Mouse (Mus musculus): ENCODE measurements around the gene Fbxw28. TPM values are rescaled to one million over a fixed set of nuclear protein-coding genes. Genes with fewer than 3 reads are reported as not detected.
"Not testable (repeated sequence)": the region's sequence is repeated elsewhere in the genome, so short reads cannot be mapped to it uniquely, and the experiment has no call there.

Fbxw28 gene
- not detected in 2 replicates for polyA plus RNA-seq (2014; fragmentation: Nextera tagmentation; extraction: Ambion mirVana)

DNA sequence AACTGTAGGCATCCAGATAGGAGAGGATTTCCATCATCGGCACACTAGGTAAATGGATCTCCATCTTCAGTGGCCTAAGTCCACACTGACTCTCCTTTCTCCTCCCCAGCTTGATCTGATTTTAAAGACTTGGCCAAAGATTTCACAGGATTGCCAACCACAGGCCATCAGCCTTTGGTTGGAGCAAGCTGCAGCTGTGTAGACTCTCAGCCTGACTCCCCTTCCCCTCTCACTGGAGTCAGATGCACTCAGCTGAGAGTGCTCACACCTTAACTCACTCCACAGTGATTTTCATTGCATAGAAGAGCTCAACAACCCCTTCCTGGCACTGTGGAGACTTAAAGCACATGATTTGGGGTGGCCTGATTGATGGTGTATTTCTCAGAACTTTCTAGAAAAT lies at the start of gene Fbxw28:
Fbxw28 (minus strand) TSS at position 101 of the 400 bp plus-strand sequence.
- H3K4me1 ChIP-seq (ENCODE audit: control insufficient read depth, insufficient read depth, low read length); H3K4me3 ChIP-seq (ENCODE audit: low read depth, low read length); H3K27ac ChIP-seq (ENCODE audit: low read depth, low read length); H3K9me3 ChIP-seq (ENCODE audit: control insufficient read depth, low read length); ATAC-seq (ENCODE audit: low read depth); H3K4me2 ChIP-seq (ENCODE audit: low read depth, low read length); H3K27me3 ChIP-seq (ENCODE audit: control insufficient read depth, insufficient read depth, low read length); H3K9ac ChIP-seq (replicated peaks; ENCODE audit: low read depth, low read length); H3K36me3 ChIP-seq (ENCODE audit: control insufficient read depth, insufficient read depth, low read length): not testable (repeated sequence)
- WGBS, result no CpG with 5 or more reads among the region's 1 CpGs

DNA sequence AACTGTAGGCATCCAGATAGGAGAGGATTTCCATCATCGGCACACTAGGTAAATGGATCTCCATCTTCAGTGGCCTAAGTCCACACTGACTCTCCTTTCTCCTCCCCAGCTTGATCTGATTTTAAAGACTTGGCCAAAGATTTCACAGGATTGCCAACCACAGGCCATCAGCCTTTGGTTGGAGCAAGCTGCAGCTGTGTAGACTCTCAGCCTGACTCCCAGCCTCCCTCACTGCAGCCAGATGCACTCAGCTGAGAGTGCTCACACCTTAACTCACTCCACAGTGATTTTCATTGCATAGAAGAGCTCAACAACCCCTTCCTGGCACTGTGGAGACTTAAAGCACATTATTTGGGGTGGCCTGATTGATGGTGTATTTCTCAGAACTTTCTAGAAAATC lies 51.9 kb downstream of the Fbxw28 start, which contains the start of gene Fbxw14:
Fbxw14 (minus strand) TSS at position 101 of the 400 bp plus-strand sequence.
- H3K9me3 ChIP-seq (ENCODE audit: control insufficient read depth, low read length); H3K9ac ChIP-seq (replicated peaks; ENCODE audit: low read depth, low read length); ATAC-seq (ENCODE audit: low read depth); H3K27ac ChIP-seq (ENCODE audit: low read depth, low read length); H3K4me3 ChIP-seq (ENCODE audit: low read depth, low read length); H3K36me3 ChIP-seq (ENCODE audit: control insufficient read depth, insufficient read depth, low read length); H3K27me3 ChIP-seq (ENCODE audit: control insufficient read depth, insufficient read depth, low read length); H3K4me2 ChIP-seq (ENCODE audit: low read depth, low read length); H3K4me1 ChIP-seq (ENCODE audit: control insufficient read depth, insufficient read depth, low read length): not testable (repeated sequence)
- WGBS, result no CpG with 5 or more reads among the region's 1 CpGs

Other genes starting within 250 kb of the Fbxw28 start
- gene Plxnb1, start 244.3 kb downstream of the Fbxw28 start, polyA plus RNA-seq (2014; fragmentation: Nextera tagmentation; extraction: Ambion mirVana), result 13.9 and 14.9 TPM in 2 replicates
- not detected in 2 replicates for gene Fbxw21, start 177.6 kb downstream of the Fbxw28 start, polyA plus RNA-seq (2014; fragmentation: Nextera tagmentation; extraction: Ambion mirVana)
- gene Fbxw13, start 143.7 kb downstream of the Fbxw28 start, polyA plus RNA-seq (2014; fragmentation: Nextera tagmentation; extraction: Ambion mirVana), result not detected in 2 replicates
- gene Fbxw20, start 104.9 kb downstream of the Fbxw28 start, polyA plus RNA-seq (2014; fragmentation: Nextera tagmentation; extraction: Ambion mirVana), result not detected in 2 replicates
- not detected in 2 replicates for gene Fbxw14, start 52.0 kb downstream of the Fbxw28 start, polyA plus RNA-seq (2014; fragmentation: Nextera tagmentation; extraction: Ambion mirVana)
- not detected in 2 replicates for gene Fbxw22, start 64.6 kb upstream of the Fbxw28 start, polyA plus RNA-seq (2014; fragmentation: Nextera tagmentation; extraction: Ambion mirVana)
- not detected in 2 replicates for gene Fbxw16, start 109.5 kb upstream of the Fbxw28 start, polyA plus RNA-seq (2014; fragmentation: Nextera tagmentation; extraction: Ambion mirVana)
- not detected in 2 replicates for gene Fbxw19, start 156.2 kb upstream of the Fbxw28 start, polyA plus RNA-seq (2014; fragmentation: Nextera tagmentation; extraction: Ambion mirVana)
- gene Fbxw15, start 228.6 kb upstream of the Fbxw28 start, polyA plus RNA-seq (2014; fragmentation: Nextera tagmentation; extraction: Ambion mirVana), result not detected in 2 replicates